Mouse (Mus musculus) embryo, embryonic 11 days (tissue): ENCODE results near the gene Pold3.
A peak's percentile ranks its signal among the peaks of the same experiment; 100 is the strongest.
"Not testable (repeated sequence)": the region's sequence is repeated elsewhere in the genome, so short reads cannot be mapped to it uniquely, and the experiment has no call there.

Source experiments
- DNase-seq: peaks from one replicate; pipeline ENCODE4 v3.0.0-alpha.2; 2015

The Pold3 gene

DNA sequence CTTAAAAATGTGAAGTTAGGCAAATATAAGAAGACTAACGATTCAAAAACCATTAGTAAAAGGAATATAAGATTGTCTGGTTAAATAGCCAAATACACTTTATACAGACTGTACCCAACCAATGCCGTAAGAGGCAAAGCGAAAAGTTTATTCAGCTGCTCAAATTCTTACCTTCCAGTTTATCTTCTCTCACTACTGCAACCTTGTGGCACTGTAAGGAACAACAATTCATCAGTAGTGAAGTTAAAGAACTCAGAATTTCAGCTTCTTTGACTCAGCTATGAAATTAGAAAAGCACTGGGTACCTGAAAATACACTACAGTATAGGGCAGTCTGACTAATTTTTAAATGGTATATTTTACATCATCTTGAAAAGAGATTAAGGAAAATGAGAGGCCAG, 13.0 kb downstream of the Pold3 start:
- DNase-seq: peak; percentile 54

DNA sequence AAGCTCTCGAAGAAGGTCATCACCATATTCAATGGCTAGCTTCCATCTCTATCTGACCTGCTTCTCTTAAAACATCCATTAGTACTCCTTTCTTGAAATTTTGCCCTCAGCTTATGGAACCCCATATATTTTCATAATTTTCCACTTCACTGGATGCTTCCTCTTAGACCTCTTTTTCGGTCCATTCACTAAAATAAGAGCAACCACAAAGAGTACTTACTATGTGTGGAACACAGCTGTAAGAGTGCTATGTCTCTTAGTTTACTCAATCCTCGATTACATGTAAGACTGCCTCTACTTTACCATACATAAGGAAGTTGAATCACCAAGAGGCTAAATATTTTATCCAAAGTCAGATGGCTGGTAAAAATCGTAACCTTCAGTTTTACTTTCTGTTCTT, 16.7 kb downstream of the Pold3 start:
- DNase-seq: no peak

DNA sequence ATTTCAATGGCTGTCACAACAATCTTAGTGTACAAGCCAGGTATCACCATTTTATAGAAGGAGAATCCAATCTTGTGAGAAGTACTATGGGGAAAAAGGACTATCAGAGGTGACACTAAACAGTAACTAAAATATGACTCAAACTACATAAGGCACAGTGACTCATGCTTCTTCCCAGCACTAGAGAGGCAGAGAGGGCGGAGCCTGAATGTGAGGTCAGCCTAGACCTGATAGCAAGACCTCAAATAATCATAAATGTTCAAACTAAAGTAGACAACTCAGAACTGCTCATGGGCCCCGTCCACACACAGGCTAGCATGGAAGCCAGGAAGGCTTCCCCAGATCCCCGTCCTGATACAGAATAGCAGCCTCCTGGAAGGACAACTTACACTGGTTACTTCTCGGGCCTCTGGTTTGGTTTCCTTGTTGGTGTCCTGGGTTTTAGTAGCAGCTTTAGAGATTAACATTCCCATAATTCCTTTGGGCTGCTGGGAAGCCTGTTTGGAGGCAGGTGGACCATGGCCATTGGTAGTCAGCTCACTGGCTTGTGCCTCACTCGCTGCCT, 21.3 kb downstream of the Pold3 start:
- no peak for DNase-seq

DNA sequence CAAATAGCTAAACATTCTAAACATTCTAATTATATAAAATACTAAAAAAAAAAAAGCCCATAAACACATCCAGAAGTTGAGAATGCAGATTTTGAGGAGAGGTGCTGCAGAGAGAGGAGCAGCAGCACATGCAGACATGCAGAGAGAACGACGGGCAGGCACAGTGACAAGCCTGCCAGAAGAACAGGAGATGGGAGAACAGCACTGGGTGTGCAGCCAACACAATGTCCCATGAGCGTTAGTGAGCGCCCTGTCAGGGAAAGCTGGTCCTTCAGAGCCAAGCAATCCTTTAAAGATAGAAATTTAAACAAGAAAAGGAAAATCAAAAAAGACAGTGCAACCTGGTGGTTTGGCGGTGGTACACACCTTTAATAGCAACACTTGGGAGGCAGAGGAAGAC, 34.5 kb downstream of the Pold3 start:
- DNase-seq: no peak

DNA sequence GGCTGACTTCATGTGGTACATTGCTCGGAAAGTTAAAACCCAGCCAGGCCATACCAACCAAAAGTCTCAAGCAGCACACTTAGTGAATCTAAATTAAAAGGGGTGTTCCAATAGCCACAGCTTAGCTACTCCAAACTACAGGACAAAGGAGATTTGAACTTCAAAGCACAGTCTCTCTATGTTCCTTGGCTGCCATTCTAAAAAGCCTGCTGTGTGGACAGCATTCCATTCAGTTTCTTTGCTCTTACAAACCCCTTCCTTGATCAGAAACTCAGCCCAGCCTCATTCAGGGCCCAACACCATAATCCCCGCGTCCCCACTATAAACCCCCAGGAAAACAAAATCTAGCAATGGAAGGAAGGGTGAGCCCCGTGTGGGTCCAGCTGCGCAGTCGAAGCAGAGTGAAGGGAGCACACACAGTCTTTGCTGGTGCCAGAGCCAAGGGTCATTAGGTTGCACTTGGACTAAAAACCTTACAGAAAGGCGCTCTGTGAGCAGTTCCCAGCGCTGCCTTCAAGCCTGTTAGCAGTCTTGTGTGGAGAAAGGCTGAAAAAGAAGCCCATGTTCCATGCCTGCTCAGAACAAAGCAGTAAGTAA, 35.1 kb downstream of the Pold3 start:
- no peak for DNase-seq

DNA sequence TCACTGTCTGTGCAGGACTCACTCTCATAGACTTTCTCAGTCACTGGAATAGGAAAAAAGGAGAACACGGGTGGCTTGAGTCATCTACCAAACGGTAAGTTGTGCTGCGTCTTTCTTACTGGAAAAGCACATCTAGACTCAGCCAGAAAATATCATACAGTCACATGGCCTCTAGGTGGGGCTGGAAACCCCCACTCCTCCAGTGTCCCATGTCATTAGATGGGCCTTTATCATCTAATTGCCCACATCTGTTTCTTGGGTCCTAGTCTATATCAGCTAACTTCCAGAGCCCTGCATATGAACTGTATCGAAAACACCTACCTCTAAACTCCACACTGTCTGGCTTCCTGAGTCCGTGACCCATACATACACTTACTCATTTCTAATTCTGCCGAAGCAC, 37.6 kb downstream of the Pold3 start:
- DNase-seq: no peak

DNA sequence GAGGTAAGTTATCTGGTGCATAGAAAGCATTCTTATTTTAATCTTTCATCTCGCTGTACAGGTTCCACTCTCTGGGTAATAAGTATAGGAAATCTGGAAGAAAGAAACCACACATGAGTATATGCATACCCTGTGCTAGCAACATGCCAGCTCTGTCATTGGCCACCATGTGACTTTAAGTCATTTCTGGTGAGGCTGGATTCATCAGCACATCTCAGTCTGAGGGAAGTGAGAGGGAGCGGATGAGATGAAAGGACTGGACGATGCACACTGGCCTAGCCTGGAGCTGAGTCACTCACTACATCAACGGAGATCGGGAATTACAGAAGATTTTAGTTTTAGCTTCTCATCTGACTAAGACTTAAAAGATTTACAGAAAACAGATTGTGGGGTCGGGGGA, 38.5 kb downstream of the Pold3 start:
- DNase-seq: no peak

DNA sequence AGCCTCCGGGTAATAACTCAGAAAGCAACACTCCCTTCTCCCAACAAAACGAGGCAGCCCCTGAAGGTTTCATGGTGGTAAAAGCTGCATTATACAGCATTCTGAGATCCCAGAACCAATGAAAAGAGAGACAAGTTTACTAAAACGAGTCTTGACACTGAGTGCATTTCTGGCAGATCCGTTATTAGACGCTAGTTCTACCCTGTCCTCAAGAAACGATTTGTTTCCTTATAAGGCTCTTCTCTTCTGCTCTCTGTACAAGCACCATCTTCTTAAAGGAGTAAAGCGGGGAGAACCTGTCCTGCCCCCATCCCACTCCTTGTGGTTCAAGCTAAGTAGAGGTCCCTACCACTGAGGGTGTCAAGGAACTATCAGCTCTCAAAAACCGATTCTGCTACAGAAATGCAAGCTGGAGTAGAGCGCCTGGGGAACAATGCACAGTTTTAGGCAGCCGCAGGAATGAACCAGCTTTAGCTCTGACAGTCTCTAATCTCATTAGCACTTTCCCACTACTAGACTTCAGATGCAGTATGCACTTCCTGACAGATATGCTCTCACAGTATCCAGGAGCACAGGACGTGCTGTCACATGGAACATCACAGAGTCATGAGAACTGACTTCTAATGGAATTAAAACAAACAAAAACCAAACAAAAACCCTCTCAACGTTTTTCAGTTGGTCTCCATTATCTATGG, 41.1 kb downstream of the Pold3 start:
- DNase-seq: no peak

DNA sequence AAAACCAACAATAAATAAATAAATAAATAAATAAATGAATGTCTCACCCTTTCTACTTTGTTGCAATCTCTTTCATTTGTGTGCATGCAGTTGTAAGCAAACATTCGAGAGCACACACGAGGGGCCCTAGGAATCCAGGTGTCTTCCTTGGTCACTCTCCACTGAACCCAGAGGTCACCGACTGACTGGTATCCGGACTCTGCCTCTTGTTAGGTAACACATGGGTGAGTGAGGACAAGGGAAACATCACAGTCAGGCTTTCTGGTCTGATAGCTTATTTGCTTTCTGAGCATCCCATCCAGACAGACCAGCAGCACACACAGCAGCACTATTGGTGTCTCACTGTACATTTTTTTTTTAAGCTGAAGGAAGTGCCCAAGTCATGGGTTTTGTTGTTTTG, 44.3 kb downstream of the Pold3 start:
- DNase-seq: no peak

DNA sequence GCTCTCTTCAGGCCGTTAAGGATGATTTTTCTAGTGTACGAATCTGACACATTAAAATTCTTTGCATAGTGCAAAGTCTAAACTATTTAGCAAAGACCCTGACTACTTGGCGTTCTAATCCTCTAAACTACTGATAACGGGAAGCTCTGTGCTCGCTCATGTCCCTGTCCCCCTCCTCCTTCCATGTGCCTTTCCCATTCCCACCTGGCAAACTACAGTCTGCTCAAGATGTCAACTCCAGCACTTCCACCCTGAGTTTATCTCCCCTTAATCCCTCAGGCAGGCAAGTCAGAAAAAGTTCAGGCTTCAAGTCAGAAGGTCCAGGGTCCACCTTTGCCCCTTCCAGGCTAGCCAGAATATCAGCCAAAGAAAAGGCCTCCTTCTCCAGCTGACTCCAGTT, 45.1 kb downstream of the Pold3 start:
- no peak for DNase-seq

DNA sequence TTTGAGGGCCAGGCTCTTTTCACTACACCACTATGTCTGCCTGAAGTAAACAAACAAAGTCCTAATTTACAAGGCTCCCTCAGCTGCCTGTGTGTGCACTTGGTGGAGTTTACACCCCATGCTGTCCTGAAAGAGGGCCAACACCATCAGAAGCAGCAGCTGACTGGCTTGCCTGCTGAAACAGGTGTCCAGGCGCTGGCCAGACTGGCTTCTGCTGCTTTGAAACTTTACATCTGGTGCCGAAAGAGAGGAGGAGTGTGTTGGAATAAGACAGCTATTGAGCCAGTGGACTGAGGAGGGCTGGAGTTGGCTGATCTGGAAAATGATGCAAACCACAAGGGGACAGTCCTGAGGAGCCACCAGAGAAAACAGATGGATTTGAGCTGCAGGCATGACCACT, 47.4 kb downstream of the Pold3 start:
- no peak for DNase-seq

DNA sequence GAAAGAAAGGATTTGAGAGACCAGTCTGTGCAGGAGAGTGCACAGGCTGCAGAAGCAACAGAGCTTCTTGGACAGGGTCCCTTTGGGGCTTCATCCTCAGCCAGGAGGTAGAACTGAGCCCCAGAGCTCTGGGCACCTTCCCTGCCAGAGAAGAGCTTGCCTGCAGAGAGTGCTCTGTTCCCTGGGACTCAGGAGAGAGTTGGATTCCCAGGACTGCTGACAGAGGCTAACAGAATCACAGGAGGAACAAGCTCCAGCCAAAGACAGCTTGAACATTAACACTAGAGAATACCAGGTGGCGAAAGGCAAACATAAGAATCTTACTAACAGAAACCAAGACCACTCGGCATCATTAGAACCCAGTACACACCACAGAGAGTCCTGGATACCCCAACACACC, 68.4 kb downstream of the Pold3 start:
- DNase-seq: not testable (repeated sequence)

DNA sequence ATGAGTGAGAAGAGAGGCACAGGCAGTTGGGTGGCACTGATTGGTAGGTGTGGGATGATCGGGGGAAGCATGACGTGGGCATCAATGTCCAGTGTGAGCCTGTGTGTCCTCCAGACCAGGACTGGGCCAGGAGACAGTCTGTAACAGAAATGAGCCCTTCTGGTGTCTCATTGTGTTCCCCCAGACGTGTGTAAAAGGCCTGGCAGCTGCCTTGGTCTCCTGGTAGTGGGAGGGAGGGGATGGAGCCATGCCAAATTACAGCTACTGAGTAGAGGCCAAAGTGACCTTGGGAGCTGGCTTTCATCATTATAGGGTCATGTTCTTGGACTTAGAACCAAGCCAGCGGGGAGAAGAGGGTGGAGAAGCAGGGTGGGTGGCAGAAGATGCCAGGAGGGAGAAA, 69.5 kb downstream of the Pold3 start:
- no peak for DNase-seq

DNA sequence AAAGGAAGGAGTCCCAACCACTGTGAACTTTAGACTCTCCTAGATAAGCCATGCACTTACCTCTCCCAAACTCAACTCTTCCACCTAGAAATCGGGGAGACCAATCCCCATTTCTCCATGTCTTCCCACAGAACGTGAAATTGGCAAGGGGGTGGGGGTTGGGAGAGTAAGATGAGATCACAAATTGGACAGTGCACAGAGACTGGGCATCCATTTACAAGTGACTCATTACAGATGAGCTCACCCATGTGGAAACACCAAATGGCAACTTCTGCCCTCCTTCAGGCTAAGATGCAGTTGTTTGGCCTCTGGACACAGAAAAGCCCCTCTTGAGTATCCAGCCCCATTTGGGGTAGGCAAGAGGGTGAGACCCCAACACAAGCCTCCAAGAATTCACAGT, 74.9 kb downstream of the Pold3 start:
- no peak for DNase-seq

DNA sequence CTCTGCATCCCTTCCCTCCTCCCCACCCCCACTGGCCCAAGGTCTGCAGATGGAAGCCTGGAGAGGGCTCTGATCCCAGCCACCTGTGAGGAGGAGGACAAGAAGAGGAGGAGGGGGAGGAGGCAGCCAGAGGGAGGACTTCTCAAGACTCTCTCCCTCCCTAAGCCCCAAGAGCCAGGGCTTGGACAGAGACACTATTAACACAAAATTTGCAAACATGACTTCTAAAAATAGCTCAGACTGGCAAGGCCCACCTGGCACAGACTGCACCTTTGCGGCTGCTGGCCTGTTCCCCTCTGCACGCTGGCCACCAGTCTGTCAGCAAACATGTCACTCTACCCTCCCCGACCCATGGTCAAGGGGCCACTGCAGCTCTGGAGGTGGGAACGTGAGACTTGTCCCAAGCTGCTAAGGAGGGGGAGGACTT, 77.7 kb downstream of the Pold3 start:
- DNase-seq: no peak

DNA sequence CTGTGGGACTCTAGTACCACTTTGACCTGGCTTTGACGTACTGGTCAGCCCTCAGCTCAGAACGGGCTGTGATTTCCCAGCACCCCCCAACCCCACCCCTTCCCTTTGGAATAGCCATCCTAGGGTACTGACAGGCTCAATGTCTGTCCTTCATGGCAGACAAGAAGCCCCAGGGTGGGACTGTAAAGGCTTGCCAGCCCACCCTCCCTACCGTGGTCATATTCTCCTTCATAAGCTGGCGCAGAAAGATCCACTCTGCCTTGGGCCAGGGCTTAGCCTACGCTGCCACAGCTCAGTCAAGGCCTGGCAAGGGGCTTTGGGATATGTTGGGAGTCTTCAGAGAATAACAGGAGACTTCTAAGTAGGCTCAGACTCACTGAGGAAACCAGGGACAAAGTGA, 78.3 kb downstream of the Pold3 start:
- DNase-seq: no peak

DNA sequence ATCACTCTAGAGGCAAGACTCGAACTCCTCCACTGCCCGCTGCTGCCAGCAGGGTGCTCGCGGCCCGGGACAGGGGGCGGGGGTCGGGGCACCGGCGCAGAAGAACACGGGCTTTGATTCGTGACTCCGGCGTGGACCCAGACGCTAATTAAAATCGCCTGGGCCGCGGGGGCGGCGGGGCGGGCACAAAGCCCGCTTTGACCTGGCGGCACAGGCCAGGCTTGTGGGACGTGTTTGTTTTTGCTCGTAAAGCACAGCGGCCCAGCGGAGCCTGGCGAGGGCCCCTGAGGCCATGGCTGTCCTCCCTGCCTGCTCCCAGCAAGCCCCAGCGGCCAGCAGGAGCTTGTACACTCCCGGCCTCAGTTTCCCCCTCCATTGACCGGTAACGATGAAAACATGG, 79.2 kb downstream of the Pold3 start:
- peak; percentile 61 for DNase-seq

DNA sequence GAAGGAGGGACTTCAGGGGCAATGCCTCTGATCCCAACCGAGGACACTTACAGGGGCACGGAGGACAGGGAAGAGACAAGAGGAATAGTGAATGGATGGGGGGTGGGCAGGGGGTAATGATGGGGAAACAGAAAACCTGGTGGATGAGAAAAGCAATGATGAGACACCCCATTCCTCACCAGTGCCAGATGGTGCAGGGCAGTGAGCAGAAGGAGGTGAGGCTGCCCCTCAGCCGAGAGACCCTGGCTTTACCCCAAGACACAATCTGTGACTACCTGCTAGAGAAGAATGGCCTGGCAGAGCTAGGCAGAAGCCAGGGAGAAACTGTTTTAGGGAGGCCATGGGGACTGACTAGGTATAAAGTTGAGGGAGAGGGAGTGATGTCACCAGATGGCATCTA, 84.9 kb downstream of the Pold3 start:
- DNase-seq: no peak

DNA sequence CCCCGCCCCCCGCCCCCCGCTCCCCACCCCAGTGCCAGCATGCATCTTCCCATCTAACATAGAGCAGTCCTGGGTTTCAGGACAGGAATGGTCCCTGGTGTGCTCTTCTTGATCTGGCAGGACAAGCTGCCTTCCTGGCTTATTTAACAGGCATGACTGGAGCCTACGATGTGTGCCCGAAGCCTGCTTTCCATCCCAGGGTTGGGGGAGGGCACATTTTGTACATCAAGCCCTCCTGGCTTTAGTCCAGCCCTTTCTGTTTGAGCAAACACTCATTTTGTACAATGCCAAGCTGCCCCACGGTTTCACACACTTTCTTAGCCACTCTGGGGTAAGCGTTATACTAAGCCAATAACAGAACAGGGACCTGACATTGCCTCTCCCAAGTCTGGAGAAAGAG, 85.3 kb downstream of the Pold3 start:
- no peak for DNase-seq

DNA sequence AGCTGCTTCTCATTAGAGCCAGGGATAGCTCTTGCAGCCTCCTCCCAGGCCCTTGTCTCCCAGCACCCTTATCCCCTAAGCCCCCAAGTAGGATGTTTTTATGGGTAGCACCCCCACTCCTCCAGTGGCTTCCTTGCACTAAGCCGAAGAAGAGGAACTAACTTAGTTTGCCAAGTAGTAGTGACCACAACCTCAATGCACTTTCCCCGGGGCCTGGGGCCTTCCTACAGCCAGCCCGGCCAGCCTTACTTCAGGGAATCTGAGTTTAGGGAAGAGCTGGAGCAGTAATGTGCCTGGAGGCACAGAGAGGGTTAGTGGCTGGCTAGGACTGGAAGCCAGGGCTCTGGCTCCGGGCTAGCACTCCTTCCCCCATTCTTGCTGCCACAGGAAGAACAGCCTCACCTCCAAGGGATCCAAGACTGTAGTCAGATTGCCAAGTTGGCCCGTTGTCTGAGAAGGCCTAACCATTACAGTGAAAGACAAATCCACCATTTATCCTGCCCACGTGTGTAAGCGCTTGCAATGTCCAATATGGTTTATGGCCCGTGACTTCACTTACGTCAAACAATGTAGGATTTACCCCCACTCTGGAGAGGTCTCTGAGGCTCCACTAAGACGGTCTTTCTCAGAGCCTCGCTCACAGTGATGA, 86.4 kb downstream of the Pold3 start:
- DNase-seq: no peak

DNA sequence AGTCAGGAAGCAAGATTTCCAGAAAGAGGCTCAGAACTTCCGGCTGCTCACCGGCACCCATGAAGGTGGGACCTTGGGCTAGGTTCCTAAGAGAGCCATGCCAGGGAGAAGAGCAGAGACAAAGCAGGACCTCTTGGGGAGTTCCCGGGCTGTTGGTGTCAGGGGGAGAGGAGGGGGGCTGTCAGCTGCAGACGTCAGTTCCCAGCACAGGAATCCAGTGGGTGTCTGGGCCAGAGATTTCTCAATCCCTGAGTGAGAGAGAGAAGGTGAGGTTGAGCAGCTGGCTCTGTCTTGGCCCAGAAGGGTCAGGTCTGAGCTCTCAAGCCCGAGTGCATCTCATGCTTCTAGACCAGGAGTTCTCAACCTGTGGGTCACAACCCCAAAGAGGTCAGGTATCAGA, 87.7 kb downstream of the Pold3 start:
- no peak for DNase-seq
